Mouse (Mus musculus) bone marrow, adult 2 months (tissue): Measurements from ENCODE around the gene Sec24a.

Source experiments
- CTCF ChIP-seq: fragments of 200-500 bp; IDR thresholded peaks from 2 replicates; pipeline ENCODE4 v1.5.1; 2011; ENCODE audit warnings: low read length, control low read depth; ENCODE audit not compliant: control insufficient read depth, insufficient read depth
- POLR2A ChIP-seq: fragments of 200-500 bp; IDR thresholded peaks from 2 replicates; pipeline ENCODE4 v1.6.1; 2011; ENCODE audit warnings: low read depth, mild to moderate bottlenecking, control low read depth, low read length, borderline replicate concordance; ENCODE audit not compliant: control insufficient read depth

DNA sequence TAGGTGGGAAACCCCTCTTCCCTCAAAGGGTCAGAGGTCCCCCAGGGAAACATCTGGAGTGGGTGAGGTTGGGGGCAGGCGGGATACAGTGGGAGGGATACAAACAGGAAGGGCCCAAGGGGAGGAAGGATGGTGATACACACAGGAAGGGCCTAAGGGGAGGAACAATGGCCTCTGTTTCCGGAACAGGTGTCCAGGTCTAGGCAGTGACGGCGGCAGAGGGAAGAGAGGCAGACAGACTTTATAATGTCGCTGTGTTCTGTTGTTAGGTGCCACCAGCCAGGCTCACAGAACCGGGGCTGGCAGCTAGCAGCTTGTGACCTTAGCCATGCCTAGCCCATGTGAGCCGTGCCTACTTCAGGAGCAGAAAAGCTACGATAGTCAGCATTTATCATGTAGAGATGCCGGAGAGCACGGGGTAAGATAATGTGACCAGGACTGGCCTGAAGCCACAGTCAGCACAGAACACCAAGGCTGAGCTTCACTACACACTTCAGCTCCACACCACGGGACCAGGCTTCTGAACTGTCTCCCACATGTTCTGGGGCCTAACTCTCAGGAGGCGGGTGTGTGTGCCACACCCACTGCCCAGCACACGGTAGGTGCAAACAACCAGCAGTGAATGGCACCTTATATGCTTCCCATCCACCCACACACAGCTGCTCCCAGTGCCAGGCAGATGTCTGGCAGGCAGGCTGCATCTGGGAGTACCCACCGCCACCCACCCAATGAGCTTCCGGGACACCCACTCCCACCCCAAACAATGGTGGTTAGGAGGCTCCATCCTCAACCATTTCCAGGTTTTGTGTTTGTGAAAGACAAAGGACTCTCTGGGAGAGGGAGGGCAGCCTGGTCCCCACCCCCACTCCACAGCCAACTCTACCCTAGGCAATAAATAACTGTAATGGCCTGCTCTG, 116.4 kb downstream of the Sec24a start:
- TF ChIP-seq CTCF (no peak), POLR2A (no peak)
